Mouse (Mus musculus) bone marrow, adult 2 months (tissue): Measurements from ENCODE around the gene Insig2. TPM values are rescaled to one million over a fixed set of nuclear protein-coding genes. Genes with fewer than 3 reads are reported as not detected.

Experiments
- H3K27ac ChIP-seq: fragments of 200-500 bp; 2 replicates; pipeline ENCODE4 v1.5.1; 2012; ENCODE audit warnings: low read depth, mild to moderate bottlenecking, control low read depth, inconsistent platforms, low read length; ENCODE audit not compliant: control insufficient read depth, poor library complexity, insufficient read depth
- H3K4me1 ChIP-seq: fragments of 200-500 bp; 2 replicates; pipeline ENCODE4 v1.6.1; 2011; ENCODE audit warnings: low read length; ENCODE audit not compliant: control insufficient read depth, insufficient read depth
- H3K4me3 ChIP-seq: fragments of 200-500 bp; replicated peaks from 2 replicates; pipeline ENCODE3; 2011; ENCODE audit warnings: mild to moderate bottlenecking, low read depth, low read length, control low read depth; ENCODE audit not compliant: control insufficient read depth
- CTCF ChIP-seq: fragments of 200-500 bp; IDR thresholded peaks from 2 replicates; pipeline ENCODE4 v1.5.1; 2011; ENCODE audit warnings: low read length, control low read depth; ENCODE audit not compliant: control insufficient read depth, insufficient read depth
- POLR2A ChIP-seq: fragments of 200-500 bp; IDR thresholded peaks from 2 replicates; pipeline ENCODE4 v1.6.1; 2011; ENCODE audit warnings: low read depth, mild to moderate bottlenecking, control low read depth, low read length, borderline replicate concordance; ENCODE audit not compliant: control insufficient read depth
- WGBS: fragments of 180-500 bp; shearing (Covaris S2); methylation state at CpG from one replicate; pipeline ENCODE4 v1.1.7; 2018; 5-methylcytosine and 5-hydroxymethylcytosine counted together
- polyA plus RNA-seq: library from polyadenylated mRNA; stranded (reverse); fragments of >200 nt; gene quantifications from 2 replicates; pipeline ENCODE4 v1.2.4, GENCODE M21; 2011; ENCODE audit warnings: low replicate concordance; ENCODE audit not compliant: missing spikeins, insufficient read depth, insufficient read length

Gene Insig2
- polyA plus RNA-seq, 1 experiment: 7.4 TPM

- Histone ChIP-seq H3K27ac (no peak overlapping the region), H3K4me1 (no peaks in the 10 kb centered on the region), H3K4me3 (no peak overlapping the region)
- WGBS: 60% methylated on average over 3 of the region's 3 CpGs
- TF ChIP-seq POLR2A (no peak), CTCF (no peak)
Observed at GRCm38 (mm10) chr1:121275961-121276506, 56.4 kb downstream of the Insig2 start.

GRCm38 (mm10) chr1:121260171-121260741, 72.1 kb downstream of the Insig2 start:
- Histone ChIP-seq H3K4me3 (no peak overlapping the region), H3K4me1 (no peaks in the 10 kb centered on the region), H3K27ac (no peak overlapping the region)
- TF ChIP-seq CTCF: no peak
- TF ChIP-seq POLR2A: no peak
- WGBS: 72% methylated on average over 9 of the region's 9 CpGs

Other genes starting within 250 kb of the Insig2 start
- 3.5 and 4.7 TPM in 2 replicates for gene Ccdc93, start 98.5 kb upstream of the Insig2 start, polyA plus RNA-seq
- gene Htr5b, start 195.9 kb upstream of the Insig2 start, polyA plus RNA-seq: not detected in 2 replicates
- 17.0 and 41.0 TPM in 2 replicates for gene Ddx18, start 235.4 kb upstream of the Insig2 start, polyA plus RNA-seq